Mouse (Mus musculus): ENCODE data around the gene Cmtm1.
A peak's percentile ranks its signal among the peaks of the same experiment; 100 is the strongest.
"Not testable (repeated sequence)": the region's sequence is repeated elsewhere in the genome, so short reads cannot be mapped to it uniquely, and the experiment has no call there.

The Cmtm1 gene

DNA sequence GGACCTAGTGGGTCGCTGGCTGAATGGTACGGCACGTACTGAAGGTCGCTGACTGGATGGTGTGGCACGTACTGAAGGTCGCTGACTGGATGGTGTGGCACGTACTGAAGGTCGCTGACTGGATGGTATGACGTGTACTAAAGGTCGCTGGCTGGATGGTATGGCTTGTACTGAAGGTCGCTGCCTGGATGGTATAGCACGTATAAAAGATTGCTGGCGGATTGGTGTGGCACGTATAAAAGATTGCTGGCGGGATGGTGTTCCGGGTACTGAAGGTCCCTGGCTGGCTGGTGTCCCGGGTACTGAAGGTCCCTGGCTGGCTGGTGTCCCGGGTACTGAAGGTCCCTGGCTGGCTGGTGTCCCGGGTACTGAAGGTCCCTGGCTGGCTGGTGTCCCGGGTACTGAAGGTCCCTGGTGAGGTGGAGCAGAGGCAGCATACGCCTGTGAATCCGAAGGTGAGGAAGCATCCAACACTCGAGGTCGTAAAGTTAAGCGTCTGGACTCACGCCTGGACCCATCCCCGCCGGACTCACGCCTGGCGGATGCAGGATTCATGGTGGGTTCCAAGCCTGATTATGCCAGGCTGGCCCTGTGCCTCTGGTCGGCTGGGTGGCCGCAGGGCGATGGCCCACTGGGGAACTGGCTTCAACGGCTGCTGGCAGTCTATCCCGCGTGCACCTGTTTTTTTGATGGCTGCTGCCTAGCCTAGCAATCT lies at the start of gene Cmtm1, which contains the start of gene Gm45711:
Gene Cmtm1 (minus strand): TSS at position 705 of the 715 bp plus-strand sequence.
Gene Gm45711 (minus strand): TSS at position 641 of the 715 bp plus-strand sequence.
- DNase-seq (ENCODE audit: low spot score in 2 of 2) = peak in 1 of 2 experiments; percentile 68

DNA sequence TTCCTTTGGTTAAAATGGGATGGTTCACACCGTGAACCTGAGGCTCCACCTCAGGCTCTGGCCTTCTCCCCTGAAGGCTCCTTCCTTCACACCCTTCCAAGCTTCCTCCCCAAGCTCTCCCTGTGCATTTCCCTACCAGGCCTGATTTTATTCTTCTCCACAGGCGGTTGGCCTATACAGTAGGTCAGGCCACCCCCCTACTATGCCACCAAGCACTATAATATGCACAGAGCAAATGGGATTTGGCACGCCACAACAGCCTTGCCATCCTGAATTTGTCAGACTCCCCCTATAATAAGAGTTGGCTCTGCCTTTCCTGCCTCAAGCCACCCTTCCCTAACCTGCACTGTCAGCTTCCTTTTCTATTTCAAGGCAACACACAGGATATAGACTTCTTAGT lies 48.7 kb upstream of the Cmtm1 start:
- DNase-seq (ENCODE audit: low spot score in 2 of 2) = no peak

DNA sequence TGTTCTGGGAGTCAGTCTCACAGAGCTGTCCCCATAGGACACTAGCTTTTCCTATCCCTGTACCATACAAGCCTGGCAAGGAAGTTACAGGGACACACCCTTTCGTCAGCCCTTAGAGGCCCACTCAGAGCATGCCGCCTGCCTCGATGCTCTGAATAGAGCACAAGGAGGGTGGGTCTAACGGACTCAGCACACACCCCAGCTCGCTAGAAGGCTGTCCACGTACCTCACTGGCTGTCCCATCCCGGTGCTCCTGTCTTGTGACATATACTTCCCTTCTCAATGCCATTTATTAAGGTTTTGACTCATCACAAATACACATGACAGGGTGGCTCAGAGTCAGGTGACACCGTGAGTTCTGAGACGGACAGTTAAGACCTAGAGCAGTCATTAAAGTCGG lies 44.6 kb upstream of the Cmtm1 start:
- DNase-seq (ENCODE audit: low spot score in 2 of 2) = no peak

DNA sequence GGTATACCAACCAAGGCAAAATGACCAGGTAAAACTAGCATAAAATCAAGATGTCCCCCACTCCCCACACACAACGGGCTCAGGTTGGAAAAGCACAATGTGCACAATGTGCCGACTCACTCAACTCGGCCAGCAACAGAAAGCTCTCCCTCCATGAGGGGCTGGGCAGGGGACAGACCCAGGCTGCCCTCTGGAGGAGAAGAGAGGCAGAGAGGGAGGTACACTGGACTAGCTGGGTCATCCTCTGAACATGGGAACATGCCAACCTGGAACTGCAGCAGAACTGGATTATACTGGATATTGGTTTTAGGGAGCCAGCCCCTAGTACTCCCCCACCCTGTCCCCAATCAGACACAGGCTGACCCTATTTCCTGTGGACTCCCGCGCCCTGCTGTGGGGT lies 43.2 kb upstream of the Cmtm1 start:
- no peak for DNase-seq (ENCODE audit: low spot score in 2 of 2)

DNA sequence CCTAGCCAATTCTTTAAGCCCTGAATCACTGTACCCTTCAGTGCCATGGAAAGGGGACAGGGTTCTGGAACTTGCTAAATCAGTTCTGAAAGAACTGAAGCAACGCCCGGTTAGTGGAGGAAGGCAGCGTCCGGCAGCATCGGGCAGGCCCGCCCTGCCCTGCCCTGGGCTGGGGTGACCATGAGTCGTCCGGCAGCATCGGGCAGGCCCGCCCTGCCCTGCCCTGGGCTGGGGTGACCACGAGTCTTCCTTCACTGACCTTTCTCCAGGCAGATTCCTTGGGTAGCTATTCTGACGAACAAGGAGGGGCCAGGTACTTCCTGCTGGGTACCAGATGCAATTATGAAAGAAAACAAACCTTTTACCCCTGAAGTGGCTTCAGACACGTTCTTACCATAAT lies 40.1 kb upstream of the Cmtm1 start:
- no peak for DNase-seq (ENCODE audit: low spot score in 2 of 2)

DNA sequence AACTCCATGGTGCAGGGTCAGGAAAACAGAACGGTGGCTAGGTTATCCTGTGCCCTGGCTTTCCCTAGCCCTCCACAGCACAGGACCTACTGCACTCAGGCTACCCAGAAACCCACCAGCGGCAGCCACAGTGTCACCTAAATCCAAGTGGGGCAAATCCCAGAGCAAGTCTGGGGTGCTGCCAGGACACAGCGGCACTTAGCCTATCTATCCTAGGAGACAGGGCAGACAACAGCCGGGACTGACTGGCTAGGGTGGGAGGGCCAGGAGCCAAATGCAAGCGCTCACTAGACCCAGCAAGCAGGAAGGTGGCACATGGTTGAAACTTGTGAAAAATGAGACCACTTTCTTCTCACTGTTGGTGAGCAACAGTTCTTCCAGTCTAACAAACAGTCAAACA lies 39.0 kb upstream of the Cmtm1 start:
- no peak for DNase-seq (ENCODE audit: low spot score in 2 of 2)

DNA sequence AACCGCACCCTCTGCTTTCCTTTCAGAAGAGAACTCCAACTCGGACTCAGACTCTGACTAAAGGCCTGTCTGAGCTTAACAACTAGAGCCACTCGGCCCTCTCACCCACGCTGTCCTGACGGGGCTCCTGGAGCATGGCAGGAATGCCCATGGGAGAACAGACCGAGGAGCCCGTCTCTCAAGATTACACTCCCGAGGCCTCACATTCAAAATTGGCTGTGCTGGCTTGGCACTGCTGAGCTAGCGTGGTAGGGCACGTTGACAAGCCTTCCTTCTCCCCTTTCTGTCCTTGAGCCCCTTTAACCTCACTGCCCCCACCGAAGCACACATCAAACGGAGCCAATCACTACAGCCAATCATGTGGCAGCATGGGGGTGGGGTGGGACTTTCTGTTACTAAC lies 36.8 kb upstream of the Cmtm1 start:
- DNase-seq (ENCODE audit: low spot score in 2 of 2) = no peak

DNA sequence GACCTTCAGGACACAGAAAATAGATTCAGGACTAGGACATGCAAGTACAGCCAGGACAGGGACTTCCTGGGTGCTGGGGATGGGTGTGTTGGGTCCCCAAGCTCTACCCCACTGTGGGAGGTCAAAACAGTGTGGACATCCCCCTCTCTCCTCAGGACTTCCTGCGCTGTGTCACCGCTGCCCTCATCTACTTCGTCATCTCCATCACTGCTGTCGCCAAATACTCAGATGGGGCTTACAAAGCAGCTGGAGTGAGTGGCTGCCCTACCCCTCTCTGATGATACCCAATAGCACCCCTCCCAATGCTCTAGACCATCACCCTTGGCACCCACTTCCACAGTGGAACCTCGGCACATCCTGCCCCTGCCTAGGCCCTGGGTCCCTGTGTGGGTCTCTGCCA lies 34.7 kb upstream of the Cmtm1 start:
- DNase-seq (ENCODE audit: low spot score in 2 of 2) = no peak

DNA sequence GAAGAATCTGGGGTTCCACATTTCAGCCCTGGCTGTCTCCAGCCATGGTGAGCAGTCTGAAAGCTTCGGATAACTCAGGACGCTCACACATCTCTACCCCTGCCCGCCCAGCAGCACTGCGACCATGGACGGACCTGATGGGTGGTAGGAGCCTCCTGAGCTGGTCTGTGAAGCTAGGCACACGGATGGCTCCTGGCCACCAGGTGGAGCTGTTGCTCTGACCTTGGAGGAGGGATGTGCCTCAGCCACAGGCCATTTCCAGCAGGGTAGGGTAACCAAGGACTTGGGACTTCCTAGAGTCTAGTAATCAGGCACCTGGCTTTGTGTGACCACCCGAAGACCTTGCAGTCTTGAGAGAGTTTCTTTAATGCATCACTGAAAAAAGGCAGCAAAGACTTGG lies 34.0 kb upstream of the Cmtm1 start:
- peak; percentile 81 to 90 for DNase-seq (ENCODE audit: low spot score in 2 of 2)

DNA sequence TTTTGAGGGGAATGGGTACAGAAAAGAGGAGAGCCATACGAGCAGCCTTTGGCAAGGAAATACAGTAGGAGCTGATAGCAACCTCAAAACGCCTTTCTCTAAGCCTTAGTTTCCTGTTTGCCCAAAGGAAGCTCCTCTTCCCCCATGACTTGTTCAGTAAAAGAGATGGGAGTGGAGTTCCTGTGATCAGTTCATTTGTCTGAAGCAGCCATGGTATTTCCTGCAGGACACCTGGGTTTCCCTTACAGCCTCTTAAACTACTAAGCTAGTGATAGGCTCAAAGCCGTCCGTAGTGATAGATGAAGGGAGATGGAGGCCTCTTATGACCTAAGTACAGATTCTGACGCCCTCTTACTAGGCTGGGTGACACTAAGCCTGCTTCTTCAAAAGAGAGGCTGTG lies 32.5 kb upstream of the Cmtm1 start:
- DNase-seq (ENCODE audit: low spot score in 2 of 2) = no peak

DNA sequence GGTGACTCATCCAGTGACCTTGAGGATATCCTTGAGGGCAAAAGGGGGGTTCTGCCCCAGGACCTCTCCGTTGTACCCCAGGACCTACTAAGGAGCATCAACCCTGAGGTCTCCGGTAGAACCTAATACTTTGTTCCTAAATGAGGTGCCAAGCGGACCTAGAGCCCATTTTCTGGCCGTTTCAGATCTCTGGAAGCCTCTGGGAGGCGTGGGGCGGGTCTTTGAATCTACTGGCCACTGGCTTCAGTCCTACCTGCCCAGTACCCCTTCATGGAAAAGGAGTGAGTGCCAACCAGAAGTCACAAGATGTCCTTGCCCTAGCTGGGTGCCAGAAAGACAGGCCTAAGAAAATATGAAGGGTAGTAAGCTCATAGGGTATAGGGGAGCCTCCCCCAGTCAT lies 31.7 kb upstream of the Cmtm1 start:
- no peak for DNase-seq (ENCODE audit: low spot score in 2 of 2)

DNA sequence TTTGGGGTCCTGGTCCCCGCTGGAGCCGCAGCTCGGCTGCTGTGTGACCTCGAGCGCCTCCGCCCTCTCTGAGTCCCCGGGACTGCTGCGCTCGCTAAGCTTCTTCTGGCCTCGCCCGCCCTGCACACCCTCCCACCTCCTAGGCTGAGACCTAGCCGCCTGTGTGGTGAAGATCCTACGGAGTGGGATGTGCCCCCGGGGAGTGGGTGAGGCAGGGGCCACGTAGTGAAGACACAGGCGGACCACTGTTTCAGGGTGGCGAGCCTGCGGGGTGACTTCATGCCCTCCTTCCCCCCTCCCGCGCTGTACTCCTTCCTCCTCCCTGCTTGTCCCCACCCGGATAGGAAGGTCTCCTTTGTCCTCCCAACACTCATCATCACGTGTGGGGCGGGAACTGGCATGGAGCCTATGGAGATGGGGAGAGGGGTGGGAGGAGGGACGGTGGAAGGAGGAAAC lies 31.2 kb upstream of the Cmtm1 start:
- peak; percentile 30 to 58 for DNase-seq (ENCODE audit: low spot score in 2 of 2)

DNA sequence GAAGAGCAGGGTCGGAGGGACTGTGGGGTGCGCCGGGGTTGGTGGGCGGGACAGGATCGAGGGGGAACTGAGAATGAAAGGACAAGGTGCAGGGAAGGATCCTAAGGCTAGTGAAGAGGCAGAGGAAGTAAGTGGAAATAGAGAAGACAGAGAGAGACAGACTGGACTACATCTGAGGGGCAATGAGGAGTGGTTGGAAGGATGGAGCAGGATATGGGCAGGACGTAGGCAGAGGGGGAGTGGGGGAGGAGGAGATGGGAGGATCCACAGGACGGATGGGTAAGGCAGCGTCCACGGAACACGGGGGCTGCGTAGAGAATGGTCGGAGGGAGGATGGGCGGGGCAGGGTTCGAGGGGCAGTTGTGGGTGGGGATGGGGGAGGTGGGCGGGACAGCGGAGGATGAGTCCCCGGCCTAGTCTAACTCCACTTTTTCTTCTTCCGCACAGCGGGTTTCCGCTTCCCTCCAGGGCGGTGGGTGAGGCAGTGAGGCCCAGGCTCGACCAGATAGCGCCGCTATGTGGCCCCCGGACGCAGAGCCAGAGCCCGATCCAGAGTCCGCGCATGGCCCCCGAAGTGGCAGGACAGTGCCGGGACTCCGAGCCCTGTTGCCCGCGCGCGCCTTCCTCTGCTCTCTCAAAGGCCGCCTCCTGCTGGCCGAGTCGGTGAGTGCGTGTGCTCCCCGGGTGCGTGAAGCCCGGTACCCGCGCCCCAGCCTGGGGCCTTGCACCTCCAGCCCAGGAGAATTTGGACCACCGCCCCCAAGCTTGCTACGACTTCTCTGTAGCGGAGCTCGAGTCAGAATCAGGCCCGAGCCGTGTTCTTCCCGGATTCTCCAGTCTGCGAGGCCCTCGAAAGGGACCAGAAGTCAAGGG lies 30.5 kb upstream of the Cmtm1 start:
- DNase-seq (ENCODE audit: low spot score in 2 of 2) = peak; percentile 48 to 76

DNA sequence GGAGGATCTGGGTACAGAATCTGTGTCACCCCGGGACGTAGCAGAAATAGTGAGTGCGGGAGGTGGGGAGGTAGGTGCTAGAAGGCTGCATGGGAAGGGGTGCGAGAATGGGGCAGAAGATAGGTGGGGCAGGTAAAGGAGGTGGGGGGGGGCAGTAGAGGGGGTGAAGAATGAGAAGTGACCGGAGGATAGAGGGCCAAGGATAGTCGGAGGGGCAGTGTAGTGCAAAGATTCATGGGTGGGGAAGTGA lies 30.0 kb upstream of the Cmtm1 start:
- DNase-seq (ENCODE audit: low spot score in 2 of 2) = no peak

DNA sequence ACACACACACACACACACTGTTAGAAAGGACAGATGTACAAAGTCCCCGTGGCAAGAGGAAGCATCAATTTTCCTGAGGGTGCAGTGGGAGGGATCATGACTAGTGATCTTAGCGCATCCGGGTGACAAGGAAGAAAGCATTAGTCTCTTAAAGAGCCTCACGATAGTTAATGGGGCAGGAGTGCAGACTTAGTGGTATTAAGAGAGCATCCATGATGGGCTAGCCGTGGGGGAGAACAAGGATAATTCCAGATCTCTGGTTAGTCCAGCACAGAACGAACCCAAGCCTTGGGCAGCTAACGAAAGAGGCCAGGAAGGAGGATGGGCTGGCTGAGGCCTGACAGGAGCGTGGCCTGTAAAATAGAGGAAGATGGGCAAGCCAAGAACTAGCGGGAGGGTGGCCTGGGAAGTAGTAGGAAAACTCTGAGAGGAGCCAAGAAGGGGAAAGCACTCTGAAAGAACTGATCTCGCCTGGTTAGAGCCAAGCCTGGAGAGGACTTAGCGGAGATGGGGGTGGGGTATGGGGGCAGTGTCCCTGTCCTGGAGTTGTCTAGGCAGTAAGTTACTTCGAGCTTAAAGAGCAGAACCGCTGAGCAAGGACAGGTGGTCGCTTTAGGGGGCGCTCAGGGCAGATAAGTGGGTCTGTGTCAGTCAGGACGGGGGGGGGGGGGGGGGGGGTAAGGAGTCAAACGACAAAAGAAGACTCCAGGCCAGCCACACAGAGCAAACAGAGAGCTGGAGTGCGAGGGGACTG lies 29.5 kb upstream of the Cmtm1 start, which contains the start of gene Cmtm3:
Gene Cmtm3 (plus strand): TSS at position 182 of the 754 bp plus-strand sequence.
- DNase-seq (ENCODE audit: low spot score in 2 of 2) = no peak

DNA sequence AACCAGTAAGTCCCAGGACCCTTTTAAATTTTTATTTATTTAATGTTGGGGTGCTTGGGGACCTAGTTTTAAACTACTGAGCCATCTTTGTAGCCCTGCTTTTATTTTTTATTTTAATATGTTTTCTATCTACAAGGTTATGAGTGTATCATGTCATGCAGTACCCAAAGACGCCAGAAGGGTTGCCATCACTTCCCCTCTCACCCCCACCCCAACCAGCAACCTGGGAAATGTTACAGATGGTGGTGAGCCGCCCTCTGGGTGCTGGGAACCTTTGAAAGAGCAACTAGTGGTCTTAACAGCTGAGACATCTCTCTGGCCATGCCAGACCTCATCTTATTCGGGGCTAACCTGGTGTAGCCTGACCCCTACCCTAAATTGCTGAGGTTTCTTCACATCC lies 27.9 kb upstream of the Cmtm1 start:
- no peak for DNase-seq (ENCODE audit: low spot score in 2 of 2)

DNA sequence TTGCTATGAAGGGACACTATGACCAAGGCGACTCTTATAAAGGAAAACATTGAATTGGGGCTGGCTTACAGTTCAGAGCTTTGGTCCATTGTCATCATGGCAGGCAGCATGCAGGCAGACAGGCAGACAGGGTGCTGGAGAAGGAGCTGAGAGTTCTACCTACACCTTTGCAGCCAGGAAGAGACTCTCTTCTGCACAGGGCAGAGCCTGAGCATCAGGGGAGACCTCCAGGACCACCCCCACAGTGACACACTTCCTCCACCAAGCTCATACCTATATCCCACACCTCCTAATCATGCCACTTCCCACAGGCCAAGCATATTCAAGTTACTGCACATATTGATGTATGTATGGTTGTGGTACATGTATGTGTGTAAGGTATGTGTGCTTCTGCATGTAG lies 26.9 kb upstream of the Cmtm1 start:
- no peak for DNase-seq (ENCODE audit: low spot score in 2 of 2)

DNA sequence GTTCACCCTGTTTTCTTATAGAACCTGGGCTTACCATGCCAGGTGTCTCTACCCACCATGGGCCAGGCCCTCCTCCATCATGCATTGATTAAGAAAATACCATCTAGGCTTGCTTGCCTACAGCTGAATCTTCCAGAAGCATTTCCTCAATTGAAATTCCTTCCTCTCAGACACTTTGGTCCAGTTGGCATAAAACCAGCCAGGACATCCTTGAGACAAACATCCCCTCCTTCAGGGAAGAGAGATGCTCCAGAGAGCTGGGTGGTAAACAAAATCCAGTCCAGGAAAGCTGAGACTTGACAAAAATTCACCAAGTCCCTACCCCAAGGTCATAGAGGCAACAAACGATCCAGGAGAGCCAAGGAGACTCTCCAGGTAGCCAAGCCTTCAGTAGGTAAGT lies 24.3 kb upstream of the Cmtm1 start:
- no peak for DNase-seq (ENCODE audit: low spot score in 2 of 2)

DNA sequence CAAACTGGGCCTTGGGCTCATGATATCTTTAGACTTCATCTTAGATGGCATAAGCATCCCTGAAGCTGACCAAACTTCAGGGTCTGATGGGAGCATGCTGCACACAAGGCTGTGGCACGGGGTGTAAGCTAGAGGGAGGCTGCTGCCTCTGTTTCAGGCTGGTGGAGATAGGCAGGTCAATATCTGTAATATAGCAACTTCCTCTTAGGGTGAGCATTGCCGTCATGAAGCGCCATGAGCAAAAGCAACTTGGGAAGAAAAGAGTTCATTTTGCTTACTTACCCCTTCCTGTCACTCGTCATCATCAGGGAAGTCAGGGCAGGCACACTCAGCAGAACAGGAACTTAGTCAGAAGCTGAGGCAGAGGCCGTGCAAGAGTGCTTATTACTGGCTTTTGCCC lies 23.8 kb upstream of the Cmtm1 start:
- DNase-seq (ENCODE audit: low spot score in 2 of 2) = no peak

DNA sequence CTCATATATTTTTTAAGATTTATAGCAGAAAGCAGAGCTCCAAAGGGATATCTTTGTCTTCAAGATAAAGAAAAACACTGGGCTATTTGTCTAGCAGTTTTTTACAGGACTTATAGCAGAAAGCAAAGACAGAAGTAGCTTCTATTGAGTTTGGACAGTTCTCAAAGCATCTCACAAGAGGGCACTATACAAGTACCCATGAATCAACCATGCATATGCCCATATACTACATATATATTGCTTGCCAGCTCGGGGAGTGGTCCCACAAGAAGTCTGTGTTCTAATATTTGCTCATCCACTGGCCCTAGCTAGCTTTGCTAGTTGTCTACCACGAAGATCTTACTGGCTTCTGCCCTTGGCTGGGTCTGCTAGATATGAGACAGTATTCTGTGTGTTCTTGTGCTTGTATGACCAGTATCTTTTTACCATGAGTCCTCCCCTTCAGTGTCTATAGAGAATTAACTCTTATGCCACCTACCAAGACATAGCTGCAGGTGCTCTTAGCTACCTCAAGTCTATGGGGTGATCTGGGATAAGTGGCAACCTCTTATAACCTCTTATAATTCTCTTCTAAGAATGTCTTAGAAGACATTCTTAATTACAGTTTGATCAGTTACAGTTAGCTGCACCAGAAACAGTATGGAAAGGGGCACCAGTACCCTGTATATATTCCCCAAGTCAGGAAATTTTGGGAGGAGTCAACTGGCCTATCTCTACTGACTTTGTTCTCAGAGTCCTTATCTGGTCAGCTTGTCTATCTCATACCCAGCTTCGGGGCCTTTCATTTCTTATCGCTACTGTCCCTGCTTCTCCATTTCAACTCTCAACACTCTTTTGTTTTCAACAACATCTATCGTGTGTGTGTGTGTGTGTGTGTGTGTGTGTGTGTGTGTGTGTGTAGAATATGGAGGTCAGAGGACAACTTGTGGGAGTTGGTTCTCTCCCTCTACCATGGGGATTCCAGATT lies 23.0 kb upstream of the Cmtm1 start:
- no peak for DNase-seq (ENCODE audit: low spot score in 2 of 2)

DNA sequence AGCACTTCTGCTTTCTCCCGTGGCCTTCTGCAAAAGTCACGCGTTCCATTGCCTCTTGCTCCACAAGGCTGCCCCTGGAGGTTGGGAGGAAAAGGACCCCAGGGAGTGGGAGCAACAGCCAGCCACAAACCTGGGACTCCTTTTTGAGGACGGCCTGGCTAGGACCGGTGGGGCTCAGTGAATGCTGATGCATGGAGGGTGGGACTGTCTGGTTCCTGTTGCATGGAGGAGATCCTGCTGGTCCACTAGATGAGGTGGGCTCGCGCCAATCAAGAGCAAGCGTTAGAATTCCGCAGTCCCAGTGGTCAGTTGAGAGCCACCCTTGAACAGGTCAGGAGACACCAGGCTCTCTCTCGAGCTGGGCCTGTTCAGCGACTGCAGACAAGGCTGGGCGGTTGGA lies 12.0 kb upstream of the Cmtm1 start, which contains the start of gene Cmtm2b:
Gene Cmtm2b (plus strand): TSS at position 301 of the 400 bp plus-strand sequence.
- not testable (repeated sequence) for DNase-seq (ENCODE audit: low spot score in 2 of 2)
